Mouse (Mus musculus) urinary bladder, postnatal 25 days (tissue): ENCODE results near the gene Rnf10.
A peak's percentile ranks its signal among the peaks of the same experiment; 100 is the strongest.

Experiments used
- DNase-seq: peaks from one replicate; pipeline ENCODE4 v3.0.0; 2022; ENCODE audit warnings: low spot score

Gene Rnf10

DNA sequence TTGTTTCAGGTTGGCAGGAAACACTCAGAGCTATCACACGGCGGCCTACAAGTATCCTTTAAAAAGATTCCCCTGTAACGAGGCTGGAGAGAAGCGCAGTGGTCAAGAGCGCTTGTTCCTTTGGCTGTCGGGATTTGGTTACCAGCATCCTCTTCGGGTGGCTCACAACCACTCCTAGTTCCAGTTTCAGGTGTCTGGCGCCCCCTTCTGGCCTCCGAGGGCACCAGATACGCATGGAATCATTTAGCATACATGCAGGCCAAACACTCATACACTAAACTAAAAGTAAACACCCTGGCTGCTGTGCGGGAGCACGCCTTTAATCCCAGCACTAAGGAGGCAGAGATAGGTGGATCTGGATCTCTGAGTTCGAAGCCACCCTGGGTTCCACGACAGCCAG is 3.3 kb upstream of the Rnf10 start:
- no peak for DNase-seq

DNA sequence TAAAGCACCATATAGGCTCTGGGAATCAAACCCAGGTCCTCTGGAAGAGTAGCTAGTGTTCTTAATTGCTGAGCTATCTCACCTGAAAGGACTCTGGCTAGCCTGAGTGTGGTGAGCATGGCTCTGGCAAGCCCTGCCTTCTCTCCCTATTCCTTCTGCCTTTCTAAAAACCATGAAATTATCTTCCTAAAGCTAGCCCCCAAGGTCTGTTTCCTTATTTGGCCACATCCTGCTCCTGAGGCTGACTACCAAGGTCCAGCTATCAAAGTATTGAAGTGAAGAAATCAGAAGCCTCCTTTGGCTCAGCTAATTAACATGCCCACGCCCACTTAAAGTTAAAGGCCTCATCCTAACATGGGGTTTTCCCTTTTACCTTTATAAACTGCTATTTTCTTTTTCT is 2.1 kb upstream of the Rnf10 start:
- no peak for DNase-seq

DNA sequence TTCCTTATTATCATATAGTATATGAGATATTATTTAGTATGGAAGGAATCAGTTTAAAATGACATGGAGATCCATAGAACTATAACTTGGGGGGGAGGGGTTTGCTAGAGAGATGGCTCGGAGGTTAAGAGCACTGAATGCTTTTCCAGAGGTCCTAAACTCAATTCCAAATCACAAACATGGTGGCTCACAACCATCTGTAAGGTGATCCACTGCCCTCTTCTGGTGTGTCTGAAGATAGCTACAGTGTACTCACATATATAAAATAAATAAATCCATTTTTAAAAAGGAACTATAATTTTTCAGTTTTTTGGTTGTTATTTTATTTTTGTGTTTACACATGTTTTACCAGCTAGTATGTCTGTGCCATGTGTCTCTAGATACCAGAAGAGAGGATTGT is 1.7 kb upstream of the Rnf10 start:
- DNase-seq: no peak

DNA sequence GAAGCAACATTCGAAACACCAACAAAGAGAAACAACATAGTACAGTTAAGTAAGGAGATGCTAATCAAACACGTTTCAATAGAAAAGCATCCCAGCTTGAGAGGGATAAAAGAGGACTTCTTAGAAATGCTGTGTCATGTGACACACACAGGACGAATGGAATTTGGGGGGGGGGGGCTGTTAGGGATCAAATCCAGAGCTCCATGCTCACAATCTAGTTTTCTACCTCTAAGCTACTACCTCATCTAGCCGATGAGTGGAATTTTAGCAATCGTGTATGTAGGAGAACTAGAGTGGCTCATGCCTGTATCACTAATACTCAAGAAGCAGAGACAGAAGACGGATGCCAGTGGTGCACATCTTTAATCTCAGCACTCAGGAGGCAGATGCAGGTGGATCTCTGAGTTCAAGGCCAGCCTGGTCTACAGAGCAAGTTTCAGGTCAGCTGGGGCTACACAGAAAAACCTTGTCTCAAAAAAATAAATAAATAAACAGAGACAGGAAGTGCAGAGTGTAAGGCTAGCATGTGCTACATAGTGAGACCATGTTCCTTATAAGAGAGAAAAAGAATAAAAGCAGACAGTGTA is 944 bp upstream of the Rnf10 start:
- no peak for DNase-seq

- peak; percentile 20 for DNase-seq
Observed at GRCm38 (mm10) chr5:115271931-115272811, 527 bp downstream of the Rnf10 start.

- no peak for DNase-seq
Observed at GRCm38 (mm10) chr5:115269969-115270368, 2.7 kb downstream of the Rnf10 start.

- no peak for DNase-seq
Observed at GRCm38 (mm10) chr5:115268266-115268665, 4.4 kb downstream of the Rnf10 start.

DNA sequence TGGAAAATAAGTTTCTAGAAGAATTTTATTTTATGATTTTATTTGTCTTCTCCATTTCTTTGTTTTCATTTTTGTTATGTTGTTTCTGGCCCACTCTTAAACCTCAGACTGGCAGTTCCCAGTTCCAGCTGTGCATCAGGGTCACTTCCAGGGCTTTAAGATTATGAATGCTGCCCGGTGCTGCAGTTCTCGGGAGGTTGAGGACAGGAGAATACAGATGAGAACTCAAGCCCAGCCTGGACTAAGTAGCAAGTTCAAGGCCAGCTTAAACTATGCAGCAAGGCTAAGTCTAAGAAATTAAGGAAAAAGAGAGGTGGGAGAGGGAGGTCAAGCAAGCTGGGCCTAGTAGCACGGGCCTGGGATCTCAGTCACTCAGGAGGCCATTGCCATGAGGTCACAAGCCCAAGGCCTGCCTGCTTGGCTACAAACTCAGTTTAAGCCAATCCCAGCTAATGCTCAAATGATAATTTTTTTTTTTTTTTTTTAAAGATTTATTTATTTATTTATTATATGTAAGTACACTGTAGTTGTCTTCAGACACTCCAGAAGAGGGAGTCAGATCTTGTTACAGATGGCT is 5.1 kb downstream of the Rnf10 start:
- DNase-seq: no peak

DNA sequence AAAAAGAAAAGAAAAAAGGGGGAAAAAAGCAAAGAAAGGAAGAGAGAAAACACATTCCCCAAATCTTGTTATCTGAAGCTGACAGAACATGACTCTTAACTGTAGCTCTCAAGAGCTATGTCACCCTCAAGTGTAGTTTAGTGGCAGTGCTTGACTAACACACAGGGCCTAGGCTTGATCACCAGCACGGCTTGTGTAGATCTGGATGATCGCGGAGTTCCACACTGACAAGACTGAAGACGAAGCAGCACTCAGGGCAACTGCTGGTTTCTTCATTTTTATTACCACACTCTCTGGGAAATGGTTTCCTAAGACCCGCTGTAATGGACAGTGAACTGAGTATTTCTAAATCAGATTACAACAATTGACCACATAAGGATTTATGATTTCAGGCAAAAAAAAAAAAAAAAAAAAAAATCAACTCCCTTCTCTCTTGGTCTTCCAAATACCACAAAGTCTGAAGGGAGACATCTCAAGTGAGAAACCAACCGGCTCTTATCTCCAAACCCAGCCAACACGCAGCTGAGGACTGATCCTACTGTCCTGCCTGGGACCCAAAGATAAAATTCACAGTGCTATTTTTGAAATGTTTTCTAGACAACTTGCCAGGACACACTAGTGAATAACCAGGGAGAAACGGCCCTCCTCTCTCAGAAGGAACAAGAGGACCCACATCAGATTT is 5.8 kb downstream of the Rnf10 start:
- no peak for DNase-seq

- no peak for DNase-seq
Observed at GRCm38 (mm10) chr5:115266340-115266739, 6.4 kb downstream of the Rnf10 start.

DNA sequence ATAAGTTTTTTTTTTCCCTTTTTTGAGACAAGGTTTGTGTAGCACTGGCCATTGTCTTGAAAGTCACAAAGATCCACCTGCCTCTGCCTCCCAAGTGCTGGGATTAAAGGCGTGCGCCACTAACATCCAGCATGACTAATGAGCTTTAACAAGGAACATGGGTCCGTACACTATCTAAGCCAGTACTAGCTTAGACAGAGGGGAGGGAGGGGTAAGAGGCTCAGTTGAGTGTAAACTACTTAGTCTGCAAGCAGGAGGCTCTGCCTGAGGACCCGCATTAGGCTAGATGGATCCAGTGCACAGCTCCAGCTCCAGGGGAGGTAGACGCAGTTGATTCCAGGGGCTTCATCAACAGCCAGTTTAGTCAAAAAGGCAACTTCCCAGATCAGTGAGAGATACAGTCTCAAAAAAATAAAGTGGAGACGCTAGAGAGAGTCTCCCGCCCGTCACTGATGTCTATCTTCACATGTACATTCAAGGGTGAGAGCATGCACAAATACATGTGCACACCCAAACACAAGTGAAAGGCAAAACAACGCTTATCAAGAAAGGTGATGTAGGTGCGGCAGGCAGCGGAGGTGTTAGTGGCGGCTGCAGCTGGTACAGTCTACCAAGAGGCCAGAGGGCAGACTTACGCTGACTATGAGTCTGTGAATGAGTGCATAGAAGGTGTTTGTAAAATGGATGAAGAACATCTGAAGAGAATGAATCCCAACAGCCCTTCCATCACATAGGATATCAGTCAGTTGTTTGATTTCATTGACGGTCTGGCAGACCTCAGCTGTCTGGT is 10.0 kb downstream of the Rnf10 start:
- DNase-seq: no peak

DNA sequence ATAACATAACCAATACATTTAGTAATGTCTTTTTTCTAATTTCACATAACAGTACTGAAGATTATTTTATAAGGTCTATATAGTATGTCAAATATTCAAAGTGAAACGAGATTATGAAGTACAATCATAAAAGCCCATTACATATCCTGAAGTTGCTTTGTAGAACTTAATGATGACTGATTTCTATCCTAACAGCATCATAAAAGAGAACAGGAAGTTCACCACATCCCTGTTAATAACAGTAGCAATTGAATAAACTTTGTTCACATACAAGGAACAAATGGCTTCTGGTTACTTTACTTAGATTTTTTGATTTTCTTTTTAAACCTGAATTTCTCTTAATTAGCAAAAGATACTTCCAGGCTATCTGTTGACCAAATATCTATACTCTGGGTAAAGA is 10.8 kb downstream of the Rnf10 start:
- DNase-seq: no peak

DNA sequence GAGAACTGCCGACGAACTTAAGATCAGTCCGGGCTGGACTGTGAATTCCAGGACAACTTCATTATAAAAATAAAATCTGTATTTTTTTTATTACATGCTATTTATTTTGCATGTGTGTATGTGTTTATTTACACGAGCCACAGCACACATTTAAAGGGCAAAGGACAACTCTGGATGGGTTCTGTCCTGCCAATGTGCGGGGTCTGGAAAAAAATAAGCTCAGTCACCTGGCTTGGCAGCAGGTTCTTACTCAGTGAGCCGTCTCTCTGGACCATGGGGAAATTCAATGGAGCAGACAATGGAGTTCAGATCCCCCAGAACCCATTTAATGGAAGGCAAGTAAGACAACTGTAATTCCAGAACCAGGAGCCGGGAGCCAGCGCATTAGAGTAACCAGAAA is 11.6 kb downstream of the Rnf10 start:
- DNase-seq: no peak

GRCm38 (mm10) chr5:115260356-115260755 is 12.3 kb downstream of the Rnf10 start:
- DNase-seq: no peak

DNA sequence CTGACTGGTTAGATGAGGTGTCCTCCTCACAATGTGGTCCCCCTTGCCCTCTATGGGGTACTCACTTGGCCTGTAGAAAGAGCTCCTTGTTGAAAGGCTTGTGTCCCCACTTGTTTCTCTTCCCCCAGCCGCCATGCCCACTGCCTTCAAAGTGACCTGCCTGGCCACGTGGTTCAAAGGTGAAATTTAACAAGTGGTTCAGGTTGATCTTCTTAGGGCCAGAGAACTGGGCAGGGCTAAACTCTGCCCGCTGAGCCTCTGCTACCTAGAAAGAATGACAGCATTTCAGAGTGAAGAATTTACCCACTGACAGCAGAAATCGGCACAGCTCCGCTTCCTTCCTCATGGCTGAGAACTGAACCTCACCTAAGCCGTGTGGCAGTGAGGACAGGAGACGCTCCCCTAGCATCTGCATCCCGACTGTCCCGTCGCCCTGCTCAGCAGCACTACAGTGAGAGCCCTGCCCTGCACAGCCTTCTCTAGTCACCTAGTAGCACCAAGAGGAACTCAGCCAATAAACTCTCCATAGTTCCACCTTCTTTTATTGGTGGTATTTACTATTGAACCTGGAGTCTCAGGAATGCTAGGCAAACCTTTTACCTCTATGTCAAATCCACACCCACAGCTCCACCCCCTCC is 15.7 kb downstream of the Rnf10 start:
- DNase-seq: no peak

DNA sequence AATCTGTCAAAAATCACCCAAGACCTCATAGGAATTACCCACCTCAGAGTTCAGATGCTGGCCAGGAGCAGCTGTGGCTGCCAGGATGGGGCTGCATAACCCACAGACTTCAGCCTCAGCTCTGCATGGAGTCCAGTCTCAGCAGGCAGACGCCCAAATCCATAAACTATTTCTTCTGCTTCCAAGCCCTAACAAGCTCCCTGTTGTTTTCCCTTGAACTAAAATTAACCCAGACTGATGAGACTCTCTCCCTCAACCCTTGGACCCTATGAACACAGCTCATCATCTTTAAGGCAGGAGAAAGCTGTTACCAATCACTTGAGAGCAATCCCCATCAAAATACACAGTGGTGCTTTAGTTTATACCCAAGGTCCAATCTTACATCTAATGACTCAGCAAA is 17.2 kb downstream of the Rnf10 start:
- DNase-seq: no peak

GRCm38 (mm10) chr5:115240191-115240590 is 32.5 kb downstream of the Rnf10 start:
- no peak for DNase-seq

GRCm38 (mm10) chr5:115238729-115239195 is 33.9 kb downstream of the Rnf10 start:
- no peak for DNase-seq

DNA sequence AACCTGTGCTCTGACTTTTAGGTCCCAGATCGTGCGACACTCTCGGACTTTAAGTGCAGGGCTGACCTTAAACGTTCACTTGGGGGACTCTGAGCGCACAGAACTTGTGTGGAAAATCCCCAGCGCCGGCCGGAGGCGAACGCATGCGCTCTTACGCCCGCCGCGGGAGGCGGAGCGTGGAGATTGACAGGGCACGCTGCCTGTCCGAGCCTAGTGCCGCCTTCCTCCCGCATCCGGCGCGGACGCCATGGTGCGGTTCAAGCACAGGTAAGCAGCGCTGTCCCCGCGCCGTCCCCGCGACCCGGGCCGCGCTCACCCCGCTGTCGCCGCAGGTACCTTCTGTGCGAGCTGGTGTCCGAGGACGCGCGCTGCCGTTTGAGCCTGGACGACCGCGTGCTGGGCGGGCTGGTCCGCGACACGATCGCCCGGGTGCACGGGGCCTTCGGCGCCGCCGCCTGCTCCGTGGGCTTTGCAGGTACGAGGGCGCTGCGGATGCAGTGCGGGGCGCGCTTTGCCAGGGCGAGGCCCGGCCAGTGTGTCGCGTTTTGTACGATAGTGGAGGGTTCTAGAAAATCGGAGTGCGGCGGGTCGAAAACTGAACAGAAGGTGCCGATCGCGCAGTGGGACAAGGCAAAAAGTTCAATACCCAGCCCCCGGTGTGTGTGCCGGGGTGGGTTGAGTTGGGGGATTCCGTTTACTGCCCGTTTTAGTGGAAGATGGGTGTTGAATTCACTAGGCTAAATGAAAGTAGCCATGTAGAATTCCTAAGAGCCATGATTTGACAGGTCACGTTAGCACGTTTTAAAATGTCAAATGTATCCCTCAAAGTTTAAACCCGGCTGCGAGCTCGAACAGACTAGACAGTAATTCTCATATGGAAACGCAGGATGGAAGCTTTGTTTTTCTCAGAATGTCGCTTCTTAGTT is 34.6 kb downstream of the Rnf10 start:
- peak; percentile 93 for DNase-seq

DNA sequence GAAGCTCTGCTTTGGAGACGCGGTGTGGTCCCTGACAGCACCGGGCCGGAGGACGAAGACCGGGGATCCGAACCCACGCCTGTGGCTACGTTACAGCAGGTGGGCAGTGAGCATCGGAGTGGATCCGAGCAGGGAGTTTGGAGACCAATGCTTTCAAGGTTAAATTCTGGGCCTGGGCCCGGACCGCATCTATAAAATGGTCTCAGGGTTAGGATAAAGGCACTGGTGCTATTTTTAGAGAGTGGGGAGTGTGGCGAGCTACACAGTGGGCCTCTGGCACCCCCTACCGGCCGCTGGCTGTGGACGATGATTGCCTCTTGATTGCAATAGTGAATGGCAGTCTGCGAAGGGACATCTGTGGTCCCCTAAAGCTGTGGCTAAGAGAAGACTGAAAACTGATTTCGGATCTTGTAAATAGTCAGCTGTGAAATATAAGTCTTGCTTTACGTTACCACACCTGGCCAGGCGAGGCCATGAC is 36.9 kb downstream of the Rnf10 start, which contains the start of gene Pop5:
Gene Pop5 (plus strand): TSS at position 51 of the 478 bp plus-strand sequence.
- DNase-seq: peak; percentile 92
